Mouse (Mus musculus) hindbrain, postnatal 0 days (tissue): ENCODE measurements around the gene Tnni2. TPM values are rescaled to one million over a fixed set of nuclear protein-coding genes. Genes with fewer than 3 reads are reported as not detected.
A peak's percentile ranks its signal among the peaks of the same experiment; 100 is the strongest.

Experiments used
- ATAC-seq: fragments of 200-750 bp; cut with Nextera tagmentation; 2 replicates; pipeline ENCODE4 v1.8.0; 2017; ENCODE audit warnings: mild to moderate bottlenecking, moderate TSS enrichment, moderate library complexity
- DNase-seq: peaks from one replicate; pipeline ENCODE4 v3.0.0-alpha.2; 2015; ENCODE audit warnings: low spot score
- H3K27ac ChIP-seq: fragments of 300-500 bp; sonication (generic); 2 replicates; pipeline ENCODE4 v1.5.1; 2014; ENCODE audit warnings: mild to moderate bottlenecking
- H3K27me3 ChIP-seq: fragments of 300-500 bp; sonication (generic); 2 replicates; pipeline ENCODE4 v1.6.1; 2014; ENCODE audit warnings: low read length, mixed read lengths; ENCODE audit not compliant: insufficient read depth
- H3K36me3 ChIP-seq: fragments of 300-500 bp; sonication (generic); 2 replicates; pipeline ENCODE4 v1.6.1; 2014; ENCODE audit warnings: low read length, mixed read lengths; ENCODE audit not compliant: insufficient read depth
- H3K4me1 ChIP-seq: fragments of 300-500 bp; sonication (generic); 2 replicates; pipeline ENCODE4 v1.6.1; 2014; ENCODE audit warnings: antibody characterized with exemption, low read length, mixed read lengths; ENCODE audit not compliant: insufficient read depth
- H3K4me2 ChIP-seq: fragments of 300-500 bp; sonication (generic); 2 replicates; pipeline ENCODE4 v1.6.1; 2014; ENCODE audit warnings: low read depth, mild to moderate bottlenecking, low read length, moderate library complexity, mixed read lengths
- H3K4me3 ChIP-seq: fragments of 300-500 bp; sonication (generic); 2 replicates; pipeline ENCODE4 v1.5.1; 2014; ENCODE audit warnings: low read length
- H3K9ac ChIP-seq: fragments of 300-500 bp; sonication (generic); replicated peaks from 2 replicates; pipeline ENCODE4 v1.6.1; 2014; ENCODE audit warnings: mild to moderate bottlenecking, low read length, moderate library complexity, mixed read lengths
- H3K9me3 ChIP-seq: fragments of 300-500 bp; sonication (generic); 2 replicates; pipeline ENCODE4 v1.6.1; 2016; ENCODE audit warnings: low read length, mixed read lengths
- CTCF ChIP-seq: IDR thresholded peaks from 2 replicates; pipeline ENCODE4 v1.5.1; 2016; ENCODE audit warnings: antibody characterized with exemption, control low read depth, low read depth
- WGBS: fragments of 180-500 bp; shearing (Covaris S2); extraction: QIAGEN DNeasy Blood & Tissue Kit; methylation state at CpG from one replicate; pipeline ENCODE4 v1.1.7; 2014; 5-methylcytosine and 5-hydroxymethylcytosine counted together
- polyA plus RNA-seq: library from polyadenylated mRNA; unstranded; fragments of >200 nt; fragmentation: Nextera tagmentation; extraction: Ambion mirVana; gene quantifications from 2 replicates; pipeline ENCODE4 v1.2.1, GENCODE M21; 2015
- total RNA-seq: library from RNA; depleted of rRNA; stranded (reverse); fragments of >200 nt; gene quantifications from 2 replicates; pipeline ENCODE4 v1.2.3, GENCODE M21; 2014

The Tnni2 gene
- total and polyA plus RNA-seq, 2 experiments from 2014 or later = 0.63 to 1.3 TPM

- ATAC-seq = no peak
- H3K4me2 ChIP-seq = no peak overlapping the region
- TF ChIP-seq CTCF = peak; percentile 41
- H3K27ac ChIP-seq = no peak overlapping the region
- DNase-seq = no peak
- WGBS = 83% methylated on average over 5 of the region's 5 CpGs
- H3K4me1 ChIP-seq = no peaks in the 10 kb centered on the region
- no peak overlapping the region for H3K4me3 ChIP-seq
- H3K36me3 ChIP-seq = no peaks in the 10 kb centered on the region
- H3K9me3 ChIP-seq = no peaks in the 10 kb centered on the region
- H3K9ac ChIP-seq = no peak overlapping the region
- no peaks in the 10 kb centered on the region for H3K27me3 ChIP-seq
Observed at GRCm38 (mm10) chr7:142437324-142437723, 4.3 kb upstream of the Tnni2 start.

GRCm38 (mm10) chr7:142439966-142440365 is 1.6 kb upstream of the Tnni2 start:
- Histone ChIP-seq H3K36me3 (no peaks in the 10 kb centered on the region), H3K4me3 (no peak overlapping the region), H3K27ac (no peak overlapping the region), H3K9me3 (no peaks in the 10 kb centered on the region), H3K9ac (no peak overlapping the region), H3K4me2 (no peak overlapping the region), H3K4me1 (no peaks in the 10 kb centered on the region), H3K27me3 (no peaks in the 10 kb centered on the region)
- 65% methylated on average over 14 of the region's 14 CpGs for WGBS
- DNase-seq (no peak), ATAC-seq (no peak)
- no peak for TF ChIP-seq CTCF

GRCm38 (mm10) chr7:142440657-142441114 is 922 bp upstream of the Tnni2 start:
- Histone ChIP-seq H3K36me3 (no peaks in the 10 kb centered on the region), H3K4me3 (no peak overlapping the region), H3K27me3 (no peaks in the 10 kb centered on the region), H3K4me1 (no peaks in the 10 kb centered on the region), H3K27ac (no peak overlapping the region), H3K9me3 (no peaks in the 10 kb centered on the region), H3K4me2 (no peak overlapping the region), H3K9ac (no peak overlapping the region)
- 60% methylated on average over 5 of the region's 5 CpGs for WGBS
- DNase-seq = peak; percentile 74
- peak; percentile 71 for TF ChIP-seq CTCF
- peak; percentile 80; the same call in 1 of the 2 replicates for ATAC-seq

GRCm38 (mm10) chr7:142442081-142442907 is 686 bp downstream of the Tnni2 start:
- WGBS = 81% methylated on average over 9 of the region's 9 CpGs
- Histone ChIP-seq H3K9ac (no peak overlapping the region), H3K4me2 (no peak overlapping the region), H3K4me1 (no peaks in the 10 kb centered on the region), H3K4me3 (no peak overlapping the region), H3K36me3 (no peaks in the 10 kb centered on the region), H3K27ac (no peak overlapping the region), H3K9me3 (no peaks in the 10 kb centered on the region), H3K27me3 (no peaks in the 10 kb centered on the region)
- no peak for DNase-seq
- TF ChIP-seq CTCF = no peak
- ATAC-seq = no peak

GRCm38 (mm10) chr7:142442908-142443420 is 1.4 kb downstream of the Tnni2 start:
- Histone ChIP-seq H3K9me3 (no peaks in the 10 kb centered on the region), H3K4me3 (no peak overlapping the region), H3K4me2 (no peak overlapping the region), H3K4me1 (no peaks in the 10 kb centered on the region), H3K27ac (no peak overlapping the region), H3K36me3 (no peaks in the 10 kb centered on the region), H3K27me3 (no peaks in the 10 kb centered on the region), H3K9ac (no peak overlapping the region)
- TF ChIP-seq CTCF = no peak
- ATAC-seq (no peak), DNase-seq (no peak)
- WGBS = 98% methylated on average over 7 of the region's 7 CpGs

GRCm38 (mm10) chr7:142443474-142443873 is 1.9 kb downstream of the Tnni2 start:
- Histone ChIP-seq H3K27me3 (no peaks in the 10 kb centered on the region), H3K4me3 (no peak overlapping the region), H3K27ac (no peak overlapping the region), H3K4me1 (no peaks in the 10 kb centered on the region), H3K4me2 (no peak overlapping the region), H3K36me3 (no peaks in the 10 kb centered on the region), H3K9ac (no peak overlapping the region), H3K9me3 (no peaks in the 10 kb centered on the region)
- no peak for ATAC-seq
- WGBS = 82% methylated on average over 5 of the region's 5 CpGs
- DNase-seq = no peak
- no peak for TF ChIP-seq CTCF

GRCm38 (mm10) chr7:142444171-142444570 is 2.6 kb downstream of the Tnni2 start:
- ATAC-seq = no peak
- DNase-seq = no peak
- H3K36me3 ChIP-seq = no peaks in the 10 kb centered on the region
- no peak overlapping the region for H3K4me2 ChIP-seq
- no peak overlapping the region for H3K9ac ChIP-seq
- H3K4me3 ChIP-seq = no peak overlapping the region
- H3K9me3 ChIP-seq = no peaks in the 10 kb centered on the region
- no peak overlapping the region for H3K27ac ChIP-seq
- no peaks in the 10 kb centered on the region for H3K4me1 ChIP-seq
- H3K27me3 ChIP-seq = no peaks in the 10 kb centered on the region
- TF ChIP-seq CTCF = no peak
- WGBS = 92% methylated on average over 6 of the region's 6 CpGs
